Mouse (Mus musculus) hindbrain, embryonic 13.5 days (tissue): ENCODE results near the gene Vps11. TPM values are rescaled to one million over a fixed set of nuclear protein-coding genes. Genes with fewer than 3 reads are reported as not detected.
"Not testable (repeated sequence)": the region's sequence is repeated elsewhere in the genome, so short reads cannot be mapped to it uniquely, and the experiment has no call there.

Experiments
- ATAC-seq: fragments of 200-750 bp; cut with Nextera tagmentation; 2 replicates; pipeline ENCODE4 v1.8.0; 2017; ENCODE audit warnings: moderate TSS enrichment; ENCODE audit not compliant: low FRiP score
- H3K27ac ChIP-seq: fragments of 300-500 bp; sonication (generic); 2 replicates; pipeline ENCODE4 v1.5.1; 2015; ENCODE audit warnings: inconsistent platforms, mild to moderate bottlenecking, moderate library complexity
- H3K27me3 ChIP-seq: fragments of 300-500 bp; sonication (generic); 2 replicates; pipeline ENCODE4 v1.6.1; 2015; ENCODE audit warnings: mild to moderate bottlenecking, inconsistent platforms
- H3K36me3 ChIP-seq: fragments of 300-500 bp; sonication (generic); 2 replicates; pipeline ENCODE4 v1.6.1; 2015; ENCODE audit warnings: mild to moderate bottlenecking, inconsistent platforms
- H3K4me1 ChIP-seq: fragments of 300-500 bp; sonication (generic); replicated peaks from 2 replicates; pipeline ENCODE4 v1.6.1; 2015; ENCODE audit warnings: inconsistent platforms
- H3K4me2 ChIP-seq: fragments of 300-500 bp; sonication (generic); 2 replicates; pipeline ENCODE4 v1.6.1; 2015; ENCODE audit warnings: inconsistent platforms, mild to moderate bottlenecking, moderate library complexity
- H3K4me3 ChIP-seq: fragments of 300-500 bp; sonication (generic); 2 replicates; pipeline ENCODE4 v1.5.1; 2015; ENCODE audit warnings: mild to moderate bottlenecking, inconsistent platforms
- H3K9ac ChIP-seq: fragments of 300-500 bp; sonication (generic); 2 replicates; pipeline ENCODE4 v1.6.1; 2015; ENCODE audit warnings: mild to moderate bottlenecking, inconsistent platforms
- H3K9me3 ChIP-seq: fragments of 300-500 bp; sonication (generic); 2 replicates; pipeline ENCODE4 v1.6.1; 2016; ENCODE audit warnings: inconsistent platforms
- WGBS: fragments of 180-500 bp; shearing (Covaris S2); methylation state at CpG from one replicate; pipeline ENCODE4 v1.1.7; 2015; 5-methylcytosine and 5-hydroxymethylcytosine counted together
- polyA plus RNA-seq: library from polyadenylated mRNA; unstranded; fragments of >200 nt; fragmentation: Nextera tagmentation; extraction: Ambion mirVana; gene quantifications from 2 replicates; pipeline ENCODE4 v1.2.1, GENCODE M21; 2015

The Vps11 gene
- polyA plus RNA-seq, 1 experiment from 2014 or later, result 38.0 TPM

DNA sequence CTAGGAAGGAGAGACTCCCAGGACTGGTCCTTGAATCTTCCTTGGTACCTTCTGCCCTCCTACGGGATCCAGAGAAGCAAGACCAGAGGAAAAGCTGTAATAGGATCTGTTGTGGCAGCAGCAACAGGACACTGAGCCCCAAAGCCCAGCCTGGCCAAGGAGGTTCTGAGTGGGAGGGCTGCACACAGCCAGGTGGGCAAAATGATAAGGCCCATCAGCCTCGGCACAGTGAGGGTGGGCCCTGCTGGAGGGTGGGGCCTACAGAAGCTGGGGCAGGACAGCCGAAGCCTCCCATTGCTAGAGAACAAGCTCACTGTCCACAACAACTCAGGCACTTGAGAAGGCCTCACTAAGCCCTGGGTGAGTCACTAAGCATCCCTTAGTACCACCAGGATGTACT, 19.3 kb downstream of the Vps11 start:
- H3K27ac ChIP-seq, result no peak overlapping the region
- H3K36me3 ChIP-seq, result peaks cover 37% of the 10 kb centered on the region
- H3K9me3 ChIP-seq, result no peaks in the 10 kb centered on the region
- peak overlapping the region; percentile 15; the same call in 1 of the 2 replicates for H3K9ac ChIP-seq
- WGBS, result 86% methylated on average over 3 of the region's 3 CpGs
- no peaks in the 10 kb centered on the region for H3K27me3 ChIP-seq
- H3K4me1 ChIP-seq, result peaks cover 21% of the 10 kb centered on the region
- H3K4me2 ChIP-seq, result no peak overlapping the region
- no peak for ATAC-seq
- H3K4me3 ChIP-seq, result no peak overlapping the region

DNA sequence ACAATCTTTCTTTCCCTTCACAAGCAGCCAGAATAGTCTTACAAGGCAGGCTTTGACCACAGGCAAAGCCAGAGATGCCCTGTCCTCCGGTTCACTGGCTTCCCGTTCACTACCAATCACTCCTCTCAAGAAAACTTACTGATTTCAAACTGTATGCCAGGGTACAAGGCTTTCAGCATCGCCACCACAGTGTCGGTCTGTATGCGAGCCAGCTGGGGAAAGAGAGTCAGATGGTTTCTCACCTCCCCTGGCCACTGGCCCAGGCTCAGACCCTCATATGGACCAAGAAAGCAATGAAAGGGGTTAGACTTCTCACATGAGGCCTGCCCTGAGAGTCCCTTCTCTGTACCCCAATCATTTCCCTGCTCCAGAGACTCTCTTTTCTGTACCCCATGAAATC, 20.0 kb downstream of the Vps11 start:
- no peaks in the 10 kb centered on the region for H3K27me3 ChIP-seq
- H3K4me1 ChIP-seq, result peaks cover 28% of the 10 kb centered on the region
- WGBS, result 94% methylated on average over 5 of the region's 5 CpGs
- H3K4me2 ChIP-seq, result no peak overlapping the region
- no peaks in the 10 kb centered on the region for H3K9me3 ChIP-seq
- H3K9ac ChIP-seq, result peak overlapping the region; percentile 15; the same call in 1 of the 2 replicates
- ATAC-seq, result no peak
- H3K27ac ChIP-seq, result no peak overlapping the region
- H3K36me3 ChIP-seq, result peaks cover 33% of the 10 kb centered on the region
- no peak overlapping the region for H3K4me3 ChIP-seq

DNA sequence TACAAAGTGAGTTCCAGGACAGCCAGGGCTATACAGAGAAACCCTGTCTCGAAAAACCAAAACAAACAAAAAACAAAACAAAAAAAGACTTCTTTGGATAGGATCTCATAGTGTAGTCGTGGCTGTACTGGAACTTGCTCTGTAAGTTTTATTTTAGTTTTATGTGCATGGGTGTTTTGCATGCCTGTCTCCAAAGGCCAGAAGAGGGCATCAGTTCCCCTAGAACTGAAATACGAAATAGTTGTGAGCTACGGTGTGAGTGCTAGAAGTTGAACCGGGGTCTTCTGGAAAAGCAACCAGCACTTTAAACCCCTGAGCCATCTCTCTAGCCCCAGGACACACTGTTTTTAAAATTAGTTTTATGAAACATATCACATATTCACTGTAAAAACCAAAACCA, 22.9 kb downstream of the Vps11 start:
- no peaks in the 10 kb centered on the region for H3K27me3 ChIP-seq
- no peak overlapping the region for H3K27ac ChIP-seq
- no peak for ATAC-seq
- no peak overlapping the region for H3K4me2 ChIP-seq
- no peak overlapping the region for H3K9ac ChIP-seq
- WGBS, result 76% methylated on average over 5 of the region's 5 CpGs
- H3K4me3 ChIP-seq, result no peak overlapping the region
- peaks cover 33% of the 10 kb centered on the region for H3K4me1 ChIP-seq
- no peaks in the 10 kb centered on the region for H3K9me3 ChIP-seq
- H3K36me3 ChIP-seq, result peaks cover 30% of the 10 kb centered on the region

DNA sequence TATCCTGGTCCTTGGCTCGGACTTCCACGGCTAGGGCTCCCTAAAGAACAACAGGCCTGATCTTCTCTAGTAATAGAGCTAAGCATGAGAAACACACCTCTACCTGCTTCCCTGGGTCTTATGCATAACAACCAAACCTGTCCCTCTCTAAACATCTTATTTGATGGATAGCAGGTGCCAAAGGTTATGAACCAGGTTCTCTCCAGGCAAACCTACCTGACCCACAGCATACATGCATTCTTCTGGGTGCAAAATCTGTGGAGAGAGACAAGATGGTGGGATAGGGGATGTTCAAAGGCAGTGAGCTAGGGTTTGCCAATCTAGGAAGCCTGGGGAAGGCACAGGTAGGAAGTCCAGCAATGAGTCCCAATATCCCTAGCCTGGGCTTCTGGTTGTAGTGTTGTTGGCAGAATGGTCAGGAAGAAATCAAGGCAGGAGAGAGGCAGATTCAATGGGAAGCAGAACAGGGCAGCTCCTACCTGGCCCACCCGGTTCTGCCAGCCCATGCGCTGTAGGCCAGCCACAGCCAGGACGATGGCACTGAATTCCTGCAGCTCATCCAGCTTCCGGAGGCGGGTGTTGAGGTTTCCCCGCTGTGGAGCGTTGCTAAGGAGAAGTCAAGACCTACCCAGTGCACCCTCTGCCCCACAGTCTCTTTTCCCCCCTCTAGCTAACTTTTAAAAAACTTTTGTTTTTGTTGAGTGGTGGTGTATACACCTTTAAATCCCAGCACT, 23.9 kb downstream of the Vps11 start:
- no peak overlapping the region for H3K27ac ChIP-seq
- H3K4me2 ChIP-seq, result peak overlapping the region; percentile 93
- peak overlapping the region; percentile 95 for H3K9ac ChIP-seq
- 63% methylated on average over 9 of the region's 9 CpGs for WGBS
- no peaks in the 10 kb centered on the region for H3K9me3 ChIP-seq
- peaks cover 39% of the 10 kb centered on the region for H3K36me3 ChIP-seq
- H3K4me1 ChIP-seq, result peaks cover 26% of the 10 kb centered on the region
- no peak for ATAC-seq
- no peaks in the 10 kb centered on the region for H3K27me3 ChIP-seq
- H3K4me3 ChIP-seq, result no peak overlapping the region; the same call in 1 of the 2 replicates

DNA sequence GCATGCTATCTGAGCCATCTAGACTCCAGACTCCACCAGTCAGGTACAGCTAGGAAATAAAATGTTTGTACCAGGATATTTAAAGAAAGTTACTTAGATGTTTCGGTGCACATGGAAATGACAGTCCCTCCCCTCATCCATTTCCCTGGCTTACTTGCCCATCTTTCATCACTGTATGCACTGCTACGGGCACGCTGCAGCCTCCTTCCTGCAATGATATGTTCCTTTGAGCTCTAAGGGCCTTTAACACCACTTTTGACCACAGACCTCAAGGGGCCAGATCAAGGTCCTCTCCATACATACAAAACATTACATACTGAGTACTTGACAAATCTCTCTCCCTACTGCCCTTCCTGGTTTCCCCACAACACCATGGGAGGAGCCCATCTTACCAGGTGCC, 24.5 kb downstream of the Vps11 start:
- no peak for ATAC-seq
- H3K4me3 ChIP-seq, result peak overlapping the region; percentile 86
- peaks cover 45% of the 10 kb centered on the region for H3K36me3 ChIP-seq
- peak overlapping the region; percentile 95 for H3K9ac ChIP-seq
- WGBS, result 77% methylated on average over 3 of the region's 3 CpGs
- H3K4me1 ChIP-seq, result peaks cover 26% of the 10 kb centered on the region
- no peak overlapping the region for H3K27ac ChIP-seq
- H3K4me2 ChIP-seq, result peak overlapping the region; percentile 93
- no peaks in the 10 kb centered on the region for H3K27me3 ChIP-seq
- H3K9me3 ChIP-seq, result no peaks in the 10 kb centered on the region

DNA sequence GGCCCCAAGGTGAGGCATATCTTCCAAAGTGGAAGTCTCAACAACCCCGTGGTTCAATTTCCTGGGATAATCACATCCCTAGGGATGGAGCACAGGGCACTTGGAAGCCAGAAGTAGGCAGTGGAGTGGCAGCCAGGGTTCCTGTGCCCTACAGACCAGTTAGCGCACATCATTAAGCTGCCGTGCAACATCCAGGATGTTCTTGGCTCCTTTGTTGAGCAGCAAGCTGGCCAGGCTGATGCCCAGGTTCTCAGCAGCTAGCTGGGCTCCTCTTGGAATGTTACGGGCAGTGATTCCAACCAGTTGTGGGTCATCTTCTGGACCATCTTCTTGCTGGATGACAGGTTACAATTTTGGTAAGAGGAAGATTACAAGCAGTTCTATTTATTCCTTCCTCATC, 25.0 kb downstream of the Vps11 start:
- H3K4me2 ChIP-seq, result peak overlapping the region; percentile 93
- H3K27me3 ChIP-seq, H3K9me3 ChIP-seq, ATAC-seq, H3K27ac ChIP-seq: not testable (repeated sequence)
- 33% methylated on average over 4 of the region's 4 CpGs for WGBS
- peak overlapping the region; percentile 95 for H3K9ac ChIP-seq
- peaks cover 26% of the 10 kb centered on the region for H3K4me1 ChIP-seq
- H3K4me3 ChIP-seq, result peak overlapping the region; percentile 86
- peaks cover 48% of the 10 kb centered on the region for H3K36me3 ChIP-seq

DNA sequence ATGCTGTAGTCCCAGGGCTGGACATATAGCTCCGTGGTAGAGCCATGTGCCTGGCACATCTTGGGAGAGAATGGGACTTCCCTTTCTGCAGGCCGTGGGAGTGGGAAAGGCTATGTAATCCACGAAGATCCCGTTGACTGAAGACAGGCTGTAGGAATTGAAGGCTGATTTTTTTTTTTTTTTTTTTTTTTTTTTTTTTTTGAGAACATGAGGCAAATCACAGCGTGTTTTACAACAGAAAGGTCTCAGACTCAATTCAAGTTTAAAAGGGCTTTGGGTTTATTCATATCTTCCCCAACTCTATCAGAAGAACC, 25.4 kb downstream of the Vps11 start:
- Histone ChIP-seq H3K27ac (peak overlapping the region; percentile 96), H3K9ac (peak overlapping the region; percentile 95), H3K4me1 (peaks cover 26% of the 10 kb centered on the region), H3K27me3 (no peaks in the 10 kb centered on the region), H3K4me2 (peak overlapping the region; percentile 93), H3K36me3 (peaks cover 49% of the 10 kb centered on the region), H3K9me3 (no peaks in the 10 kb centered on the region), H3K4me3 (peak overlapping the region; percentile 86)
- ATAC-seq, result no peak
- WGBS, result 0% methylated on average over 5 of the region's 5 CpGs

DNA sequence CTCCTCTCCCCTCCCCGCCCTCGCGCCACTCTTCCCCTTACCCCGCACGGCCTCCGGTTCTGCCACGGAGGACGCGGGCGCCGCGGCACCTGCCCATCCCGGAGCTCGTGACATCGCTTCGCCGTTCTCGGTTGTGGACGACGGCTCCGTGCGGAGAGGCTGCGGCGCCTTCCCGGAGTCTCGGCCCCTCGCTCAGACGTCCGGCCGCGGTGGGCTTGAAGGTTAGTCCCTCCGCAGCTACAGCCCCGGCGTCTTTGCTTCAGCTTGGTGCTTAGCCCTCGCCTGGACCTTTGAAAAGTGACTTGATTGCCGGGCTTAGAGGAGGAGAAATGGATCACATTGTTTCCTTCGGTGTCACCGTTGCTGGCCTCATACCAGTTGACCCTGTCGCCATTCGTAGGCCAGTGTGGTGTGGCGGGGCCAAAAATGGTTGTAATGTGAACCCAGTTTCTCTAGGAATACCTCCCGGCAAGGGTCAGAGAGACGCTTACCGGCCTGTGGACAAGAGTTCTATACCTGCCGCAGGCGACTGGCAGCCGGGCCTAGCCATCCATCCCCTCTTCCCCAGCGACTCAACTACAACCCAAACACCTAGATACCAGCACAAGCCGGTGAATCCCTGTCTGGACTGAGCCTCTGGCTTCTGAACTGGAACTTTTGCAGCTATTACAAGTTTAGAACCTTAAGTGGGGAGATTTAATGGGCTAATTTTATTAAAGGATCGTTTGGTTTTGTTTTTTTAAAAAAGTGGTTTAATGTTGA, 26.0 kb downstream of the Vps11 start:
- Histone ChIP-seq H3K4me3 (peak overlapping the region; percentile 86), H3K9ac (peak overlapping the region; percentile 95), H3K27me3 (no peaks in the 10 kb centered on the region), H3K9me3 (no peaks in the 10 kb centered on the region), H3K36me3 (peaks cover 50% of the 10 kb centered on the region), H3K27ac (peak overlapping the region; percentile 96), H3K4me2 (peak overlapping the region; percentile 93), H3K4me1 (peaks cover 26% of the 10 kb centered on the region)
- ATAC-seq, result no peak; the same call in 1 of the 2 replicates
- under 1% methylated on average over 50 of the region's 50 CpGs for WGBS

DNA sequence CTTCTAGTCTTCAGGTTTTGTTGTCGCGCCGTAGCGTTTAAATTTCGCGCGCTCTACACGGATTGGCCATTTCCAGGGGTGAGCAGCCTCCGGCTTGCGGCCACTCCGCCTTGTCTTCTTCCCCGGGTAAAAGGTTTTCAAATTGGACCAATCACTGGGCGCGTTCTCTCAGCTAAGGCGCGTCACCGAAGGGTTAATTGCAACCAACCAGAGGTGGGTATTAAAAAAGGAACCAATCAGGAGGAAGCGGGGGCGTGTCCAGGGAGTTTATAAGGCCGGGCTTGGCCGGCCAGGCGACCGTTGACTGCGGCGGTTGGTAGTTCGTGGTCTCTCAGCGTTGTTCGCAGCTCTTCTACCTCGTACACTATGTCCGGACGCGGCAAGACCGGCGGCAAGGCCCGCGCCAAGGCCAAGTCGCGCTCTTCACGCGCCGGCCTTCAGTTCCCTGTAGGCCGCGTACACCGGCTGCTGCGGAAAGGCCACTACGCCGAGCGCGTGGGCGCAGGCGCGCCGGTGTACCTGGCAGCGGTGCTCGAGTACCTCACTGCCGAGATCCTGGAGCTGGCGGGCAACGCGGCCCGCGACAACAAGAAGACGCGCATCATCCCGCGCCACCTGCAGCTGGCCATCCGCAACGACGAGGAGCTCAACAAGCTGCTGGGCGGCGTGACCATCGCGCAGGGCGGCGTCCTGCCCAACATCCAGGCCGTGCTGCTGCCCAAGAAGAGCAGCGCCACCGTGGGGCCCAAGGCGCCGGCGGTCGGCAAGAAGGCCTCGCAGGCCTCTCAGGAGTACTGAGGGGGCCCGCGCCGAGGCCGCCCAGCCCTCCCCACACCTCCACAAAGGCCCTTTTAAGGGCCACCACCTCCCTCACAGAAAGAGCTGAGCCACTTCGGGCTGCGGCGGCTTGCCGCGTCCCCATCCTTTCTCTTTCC, 26.8 kb downstream of the Vps11 start, which contains the start of gene H2afx:
H2afx (plus strand) TSS at position 299 of the 935 bp plus-strand sequence.
- Histone ChIP-seq H3K4me2 (peak within 1 kb of the TSS; percentile 93), H3K9ac (peak within 1 kb of the TSS; percentile 95), H3K27me3 (no peaks in the 10 kb centered on the region), H3K9me3 (no peaks in the 10 kb centered on the region), H3K36me3 (peaks cover 58% of the 10 kb centered on the region), H3K27ac (peak within 1 kb of the TSS; percentile 96), H3K4me1 (peaks cover 26% of the 10 kb centered on the region), H3K4me3 (peak within 1 kb of the TSS; percentile 86)
- WGBS, result under 1% methylated on average over 91 of the region's 91 CpGs
- ATAC-seq, result peak; percentile 97

DNA sequence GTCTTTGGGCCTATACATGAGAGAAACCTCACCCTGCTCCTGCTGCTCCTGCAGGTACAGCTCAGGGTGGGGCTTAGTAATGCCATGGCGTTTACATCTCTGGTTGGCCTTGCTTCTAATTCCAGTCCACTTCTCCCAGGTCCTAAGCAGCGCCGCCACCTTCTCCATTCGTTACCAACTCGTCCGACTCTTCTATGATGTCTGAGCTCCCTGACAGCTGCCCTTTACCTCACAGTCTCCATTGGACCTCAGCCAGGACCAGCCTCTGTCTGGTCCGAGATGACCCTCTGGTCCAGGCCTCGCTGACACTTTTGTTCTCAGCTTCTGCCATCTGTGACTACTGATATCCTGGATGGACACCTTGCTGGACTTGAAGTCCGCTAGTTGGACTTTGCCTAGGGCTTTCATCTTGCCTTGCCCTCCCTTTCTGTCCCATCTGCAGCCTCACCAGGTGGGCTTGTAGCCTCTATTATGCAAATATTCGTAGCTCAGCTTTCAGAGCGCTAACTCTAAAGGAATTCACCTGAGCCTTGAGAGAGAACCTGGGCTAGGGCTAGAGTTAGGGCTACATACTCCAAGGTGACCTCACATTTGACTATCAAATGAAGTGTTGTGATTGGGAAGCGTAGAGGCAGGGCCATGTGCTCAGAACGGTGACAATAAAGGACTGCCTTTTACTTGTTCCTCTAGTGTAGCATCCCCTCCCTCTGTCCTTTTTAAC, 28.4 kb downstream of the Vps11 start:
- no peak overlapping the region for H3K4me2 ChIP-seq
- H3K36me3 ChIP-seq, result peaks cover 58% of the 10 kb centered on the region
- no peak overlapping the region for H3K9ac ChIP-seq
- 97% methylated on average over 13 of the region's 13 CpGs for WGBS
- H3K4me3 ChIP-seq, result no peak overlapping the region
- H3K27ac ChIP-seq, result no peak overlapping the region
- H3K27me3 ChIP-seq, result no peaks in the 10 kb centered on the region
- no peaks in the 10 kb centered on the region for H3K9me3 ChIP-seq
- peaks cover 26% of the 10 kb centered on the region for H3K4me1 ChIP-seq
- ATAC-seq, result no peak

DNA sequence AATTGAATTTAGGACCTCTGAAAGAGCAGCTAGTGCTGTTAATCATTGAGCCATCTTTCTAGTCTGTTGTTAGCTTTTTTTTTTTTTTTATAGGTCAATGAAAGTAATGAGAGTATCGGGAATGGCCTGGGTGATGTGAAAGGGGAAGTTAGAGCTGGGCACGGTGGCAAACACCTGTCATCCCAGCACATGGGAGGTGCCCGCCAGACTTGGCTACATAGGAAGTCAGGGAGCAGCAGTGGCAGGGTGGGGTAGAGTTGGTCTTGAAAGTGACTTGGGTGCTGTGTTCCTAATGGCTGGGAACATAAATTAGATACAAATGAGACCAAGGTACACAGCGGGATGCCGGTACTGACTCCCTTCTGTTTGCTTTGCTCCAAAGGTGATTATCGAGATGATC, 30.7 kb downstream of the Vps11 start:
- Histone ChIP-seq H3K27me3 (no peaks in the 10 kb centered on the region), H3K9me3 (no peaks in the 10 kb centered on the region), H3K36me3 (peaks cover 51% of the 10 kb centered on the region), H3K9ac (no peak overlapping the region), H3K4me3 (no peak overlapping the region), H3K27ac (no peak overlapping the region), H3K4me2 (no peak overlapping the region), H3K4me1 (peaks cover 16% of the 10 kb centered on the region)
- 93% methylated on average over 6 of the region's 6 CpGs for whole genome bisulfite sequencing
- ATAC-seq, result no peak
